Mouse (Mus musculus) heart, embryonic 14.5 days (tissue): ENCODE data around the gene Trpc6. TPM values are rescaled to one million over a fixed set of nuclear protein-coding genes. Genes with fewer than 3 reads are reported as not detected.

Experiments used
- ATAC-seq: fragments of 200-750 bp; cut with Nextera tagmentation; 2 replicates; pipeline ENCODE4 v1.8.0; 2017; ENCODE audit warnings: low read depth, moderate TSS enrichment; ENCODE audit not compliant: insufficient number of reproducible peaks, insufficient read depth, low FRiP score
- H3K27ac ChIP-seq, 2 experiments: fragments of 200-500 bp in 1 of 2; fragments of 300-500 bp in 1 of 2; sonication (generic) in 1 of 2; replicated peaks in 1 of 2; 2 replicates each; pipeline ENCODE4 v1.5.1; 2012 to 2014; ENCODE audit warnings: low read depth in 2 of 2, low read length in 2 of 2, control low read depth in 1 of 2, mild to moderate bottlenecking in 1 of 2, mixed read lengths in 1 of 2; ENCODE audit not compliant: control insufficient read depth in 1 of 2, insufficient read depth in 1 of 2
- H3K27me3 ChIP-seq: fragments of 300-500 bp; sonication (generic); 2 replicates; pipeline ENCODE4 v1.6.1; 2014; ENCODE audit warnings: mild to moderate bottlenecking, low read length, control low read depth; ENCODE audit not compliant: control insufficient read depth, insufficient read depth
- H3K36me3 ChIP-seq: fragments of 300-500 bp; sonication (generic); 2 replicates; pipeline ENCODE4 v1.6.1; 2014; ENCODE audit warnings: mild to moderate bottlenecking, control low read depth, low read length, mixed read lengths; ENCODE audit not compliant: control insufficient read depth, insufficient read depth
- H3K4me1 ChIP-seq, 2 experiments: fragments of 200-500 bp in 1 of 2; fragments of 300-500 bp in 1 of 2; sonication (generic) in 1 of 2; 2 replicates each; pipeline ENCODE4 v1.6.1; 2012 to 2014; ENCODE audit warnings: low read length in 2 of 2, control low read depth in 1 of 2, mixed read lengths in 1 of 2; ENCODE audit not compliant: control insufficient read depth in 2 of 2, insufficient read depth in 2 of 2
- H3K4me2 ChIP-seq: fragments of 300-500 bp; sonication (generic); 2 replicates; pipeline ENCODE4 v1.6.1; 2014; ENCODE audit warnings: mild to moderate bottlenecking, low read length
- H3K4me3 ChIP-seq, 2 experiments: fragments of 200-500 bp in 1 of 2; fragments of 300-500 bp in 1 of 2; sonication (generic) in 1 of 2; 2 replicates each; pipeline ENCODE4 v1.5.1; 2012 to 2014; ENCODE audit warnings: low read length in 2 of 2, mild to moderate bottlenecking in 2 of 2, control low read depth in 1 of 2, low read depth in 1 of 2, moderate library complexity in 1 of 2; ENCODE audit not compliant: control insufficient read depth in 1 of 2, insufficient read depth in 1 of 2
- H3K9ac ChIP-seq: fragments of 300-500 bp; sonication (generic); 2 replicates; pipeline ENCODE4 v1.6.1; 2014; ENCODE audit warnings: mild to moderate bottlenecking, low read length
- H3K9me3 ChIP-seq: fragments of 300-500 bp; sonication (generic); 2 replicates; pipeline ENCODE4 v1.6.1; 2016; ENCODE audit warnings: low read length, control low read depth; ENCODE audit not compliant: control insufficient read depth
- WGBS: fragments of 180-500 bp; shearing (Covaris S2); extraction: QIAGEN DNeasy Blood & Tissue Kit; methylation state at CpG from one replicate; pipeline ENCODE4 v1.1.7; 2014; 5-methylcytosine and 5-hydroxymethylcytosine counted together
- polyA plus RNA-seq: library from polyadenylated mRNA; unstranded; fragments of >200 nt; fragmentation: Nextera tagmentation; extraction: Ambion mirVana; gene quantifications from 2 replicates; pipeline ENCODE4 v1.2.1, GENCODE M21; 2014

Trpc6 gene
- polyA plus RNA-seq, 1 experiment from 2014 or later: 0.92 TPM

DNA sequence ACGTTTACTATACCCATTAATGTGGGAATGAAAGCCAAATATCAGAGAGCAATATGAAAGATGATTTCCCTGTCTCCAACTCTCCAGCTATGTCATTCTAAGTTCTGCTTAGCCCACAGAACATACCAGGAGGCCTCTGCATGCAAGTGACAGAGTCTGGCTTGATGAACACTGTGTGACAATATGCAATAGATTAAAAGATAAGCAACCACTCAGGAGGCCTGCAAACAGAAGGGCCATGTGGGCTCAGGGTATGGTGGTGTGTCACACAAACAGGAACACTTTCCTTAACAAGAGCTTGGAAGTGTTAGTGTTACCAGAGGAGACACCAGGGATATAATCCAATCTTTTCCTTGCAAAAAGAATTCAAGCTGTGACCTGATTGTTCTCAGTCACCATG, 159.6 kb downstream of the Trpc6 start:
- H3K4me3 ChIP-seq: no peak overlapping the region
- no peak for ATAC-seq
- no peaks in the 10 kb centered on the region for H3K9me3 ChIP-seq
- H3K36me3 ChIP-seq: no peaks in the 10 kb centered on the region
- H3K9ac ChIP-seq: no peak overlapping the region
- no peaks in the 10 kb centered on the region for H3K4me1 ChIP-seq
- 68% methylated on average over 1 of the region's 1 CpGs for WGBS
- no peaks in the 10 kb centered on the region for H3K27me3 ChIP-seq
- H3K4me2 ChIP-seq: no peak overlapping the region
- H3K27ac ChIP-seq: no peak overlapping the region

DNA sequence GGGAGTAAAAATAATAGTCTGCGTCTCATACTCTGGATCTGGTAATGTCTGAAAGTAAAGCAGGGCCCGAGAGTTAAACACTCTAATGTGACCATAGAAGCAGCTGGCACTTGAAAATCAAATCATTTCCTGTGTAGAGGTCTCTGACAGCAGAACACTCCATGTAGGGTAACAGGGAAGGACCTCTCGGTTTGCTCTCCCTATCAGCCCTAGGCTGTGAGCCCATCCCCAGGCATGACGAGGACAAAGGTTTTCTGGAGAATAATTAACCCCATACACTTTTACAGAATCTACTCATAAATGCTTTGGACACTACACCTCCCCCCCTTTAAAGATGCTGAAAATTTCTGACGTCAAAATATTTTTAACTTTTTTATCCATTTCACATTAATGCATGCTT, 160.0 kb downstream of the Trpc6 start:
- 43% methylated on average over 5 of the region's 5 CpGs for WGBS
- Histone ChIP-seq H3K9ac (no peak overlapping the region), H3K4me3 (no peak overlapping the region), H3K4me1 (no peaks in the 10 kb centered on the region), H3K4me2 (no peak overlapping the region), H3K9me3 (no peaks in the 10 kb centered on the region), H3K27ac (no peak overlapping the region), H3K36me3 (no peaks in the 10 kb centered on the region), H3K27me3 (no peaks in the 10 kb centered on the region)
- ATAC-seq: no peak

DNA sequence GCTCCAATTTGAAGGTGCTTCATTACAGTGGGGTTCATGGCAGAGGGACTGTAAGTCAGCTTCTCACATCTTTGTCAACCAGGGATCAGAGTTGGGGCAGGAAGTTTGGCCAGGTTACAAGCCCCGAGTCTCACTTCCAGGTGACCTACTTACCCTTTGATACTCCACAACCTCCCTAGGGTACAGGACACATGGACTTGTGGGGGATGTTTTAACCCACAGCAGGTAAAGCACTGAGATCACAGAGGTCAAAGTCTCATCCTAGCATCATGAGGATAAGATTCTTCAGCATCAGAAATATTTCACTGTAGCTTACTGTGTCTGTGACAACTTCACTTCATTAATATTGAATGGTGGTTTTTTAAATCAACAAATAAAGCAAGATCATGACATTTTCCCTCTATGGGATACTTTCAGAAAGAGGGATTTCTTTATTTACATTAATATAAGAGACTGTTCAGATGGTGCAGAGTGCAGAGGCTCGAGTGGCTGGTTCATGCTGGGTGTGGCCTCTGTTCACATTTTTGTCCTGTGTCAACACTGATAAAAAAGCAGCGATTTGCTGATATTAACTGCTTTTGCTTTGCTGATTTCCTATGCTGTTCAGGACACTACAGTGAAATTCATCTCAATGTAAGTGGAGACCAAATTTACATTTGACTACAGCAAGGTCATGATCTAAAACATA, 166.3 kb downstream of the Trpc6 start:
- Histone ChIP-seq H3K36me3 (no peaks in the 10 kb centered on the region), H3K27ac (no peak overlapping the region), H3K4me2 (no peak overlapping the region), H3K9me3 (no peaks in the 10 kb centered on the region), H3K27me3 (no peaks in the 10 kb centered on the region), H3K4me1 (no peaks in the 10 kb centered on the region), H3K9ac (no peak overlapping the region), H3K4me3 (no peak overlapping the region)
- WGBS: 50% methylated on average over 3 of the region's 3 CpGs
- ATAC-seq: no peak

DNA sequence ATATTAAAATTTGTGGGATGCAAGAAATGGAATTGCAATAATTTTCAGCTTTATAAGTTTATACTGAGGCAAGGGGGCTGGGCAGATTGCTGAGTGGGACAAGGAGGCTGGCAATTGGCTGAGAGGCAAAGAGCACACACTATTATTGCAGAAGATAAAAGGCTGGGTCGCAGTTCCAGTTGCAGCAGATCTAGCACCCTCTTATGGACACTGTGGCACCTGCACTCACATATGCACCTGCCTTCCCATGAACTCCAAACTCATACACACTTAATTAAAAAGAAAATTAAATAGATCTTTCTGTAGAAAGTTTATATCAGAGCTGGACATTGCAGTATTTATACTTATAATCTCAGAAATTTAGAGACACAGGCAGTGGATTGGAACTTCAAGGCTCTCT, 175.1 kb downstream of the Trpc6 start:
- no peaks in the 10 kb centered on the region for H3K9me3 ChIP-seq
- H3K9ac ChIP-seq: no peak overlapping the region
- ATAC-seq: no peak
- no peaks in the 10 kb centered on the region for H3K4me1 ChIP-seq
- H3K4me3 ChIP-seq: no peak overlapping the region
- 39% methylated on average over 1 of the region's 1 CpGs for WGBS
- no peaks in the 10 kb centered on the region for H3K36me3 ChIP-seq
- no peak overlapping the region for H3K27ac ChIP-seq
- no peak overlapping the region for H3K4me2 ChIP-seq
- H3K27me3 ChIP-seq: no peaks in the 10 kb centered on the region

DNA sequence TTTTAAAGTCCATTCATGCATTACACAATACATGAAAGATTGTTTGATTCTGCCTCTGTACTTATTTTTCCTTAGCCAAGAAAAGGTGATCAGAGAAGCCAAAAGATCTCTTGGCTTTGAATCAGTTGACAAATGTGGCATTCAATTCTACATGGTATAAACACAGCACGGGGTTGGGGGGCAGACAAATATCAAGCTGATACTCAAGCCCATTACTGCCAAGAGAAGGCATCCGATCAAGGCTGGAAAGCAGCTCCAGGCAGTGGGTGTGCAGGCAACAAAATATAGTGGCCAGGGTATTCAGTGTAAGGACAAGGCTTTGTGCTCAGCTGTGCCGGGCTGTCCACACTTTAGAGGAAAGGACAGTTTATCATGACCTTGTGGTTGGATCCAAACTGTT, 185.1 kb downstream of the Trpc6 start:
- no peak overlapping the region for H3K9ac ChIP-seq
- no peak overlapping the region for H3K4me3 ChIP-seq
- H3K27ac ChIP-seq: no peak overlapping the region
- 77% methylated on average over 3 of the region's 3 CpGs for WGBS
- H3K9me3 ChIP-seq: no peaks in the 10 kb centered on the region
- H3K27me3 ChIP-seq: no peaks in the 10 kb centered on the region
- no peak overlapping the region for H3K4me2 ChIP-seq
- no peaks in the 10 kb centered on the region for H3K4me1 ChIP-seq
- H3K36me3 ChIP-seq: no peaks in the 10 kb centered on the region
- ATAC-seq: no peak
